Mouse (Mus musculus) liver (tissue): ENCODE results near the gene Atp13a3.
"Not testable (repeated sequence)": the region's sequence is repeated elsewhere in the genome, so short reads cannot be mapped to it uniquely, and the experiment has no call there.

Source experiments
- DNase-seq: peaks from one replicate; pipeline ENCODE4 v3.0.0-alpha.2; 2020; ENCODE audit warnings: mixed read lengths

The Atp13a3 gene

GRCm38 (mm10) chr16:30405925-30406670 lies at the start of gene Atp13a3:
Atp13a3 (minus strand) TSS chr16:30405975.
- no peak for DNase-seq

DNA sequence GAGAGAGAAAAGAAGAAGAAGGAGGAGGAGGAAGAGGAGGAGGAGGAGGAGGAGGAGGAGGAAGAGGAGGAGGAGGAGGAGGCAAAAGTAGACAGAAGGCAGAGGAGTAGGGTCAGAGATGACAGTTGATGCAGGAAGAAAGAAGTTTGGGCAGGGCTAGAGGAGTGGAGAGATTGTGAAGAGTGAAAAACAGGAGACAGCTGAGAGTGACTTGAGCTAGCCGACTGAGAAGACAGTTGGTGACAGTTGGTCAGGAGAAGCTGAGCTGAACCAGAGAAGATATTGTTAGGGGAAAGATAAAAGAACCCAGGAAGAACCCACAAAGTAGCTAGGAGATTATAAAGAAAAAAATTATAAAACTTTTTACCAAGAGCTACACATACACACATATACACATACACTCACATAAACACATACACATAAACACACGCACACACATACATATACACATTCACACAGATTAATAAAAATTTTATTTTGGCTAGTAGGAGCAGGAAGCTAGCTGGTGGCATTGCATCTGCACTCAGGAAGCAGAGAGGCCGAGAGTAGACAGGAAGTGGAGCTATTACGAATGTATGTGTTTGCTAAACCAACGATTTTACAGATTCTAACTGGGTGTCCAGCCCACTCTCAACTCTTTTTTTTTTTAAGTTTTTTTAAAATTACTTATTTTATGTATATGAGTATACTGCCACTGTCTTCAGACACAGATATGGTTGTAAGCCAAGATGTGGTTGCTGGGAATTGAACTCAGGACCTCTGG lies 47.6 kb upstream of the Atp13a3 start:
- DNase-seq, result peak; percentile 27

DNA sequence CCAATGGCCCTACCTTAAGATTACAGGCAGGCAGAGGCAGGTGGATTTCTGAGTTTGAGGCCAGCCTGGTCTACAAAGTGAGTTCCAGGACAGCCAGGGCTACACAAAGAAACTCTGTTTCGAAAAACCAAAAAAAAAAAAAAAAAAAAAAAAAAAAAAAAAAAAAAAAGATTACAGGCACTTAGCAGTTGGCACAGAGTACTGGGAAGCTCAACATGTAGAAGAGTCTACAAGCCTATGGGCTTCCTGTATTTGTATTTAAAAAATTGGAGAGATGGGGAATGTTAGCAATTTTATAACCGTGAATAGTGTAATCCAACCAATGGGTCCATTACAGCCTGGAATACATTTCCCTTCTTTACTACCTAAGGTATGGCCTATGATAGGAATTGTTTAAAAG lies 45.4 kb upstream of the Atp13a3 start:
- DNase-seq, result not testable (repeated sequence)

GRCm38 (mm10) chr16:30449017-30449416 lies 43.2 kb upstream of the Atp13a3 start:
- DNase-seq, result no peak

- no peak for DNase-seq
Measured at GRCm38 (mm10) chr16:30448169-30448568, 42.4 kb upstream of the Atp13a3 start.

DNA sequence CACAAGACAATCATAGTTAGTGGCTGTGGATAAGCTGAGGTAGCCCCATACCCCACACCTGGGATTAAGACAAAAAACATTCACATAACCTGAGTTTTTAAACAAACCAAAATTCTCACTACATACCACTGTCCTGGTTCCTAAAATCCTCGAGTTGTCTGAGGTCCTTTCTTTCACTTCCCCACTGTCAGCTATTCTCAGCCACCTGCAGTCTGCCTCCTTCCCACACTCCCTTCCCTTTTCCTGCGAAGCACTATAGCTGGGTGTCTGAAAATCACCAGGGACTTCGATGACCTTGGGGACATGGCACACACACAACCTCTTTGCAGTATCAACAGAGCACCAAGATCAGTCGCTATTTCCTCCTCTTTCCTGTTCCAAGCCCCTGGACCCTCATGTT lies 41.9 kb upstream of the Atp13a3 start:
- DNase-seq, result no peak

DNA sequence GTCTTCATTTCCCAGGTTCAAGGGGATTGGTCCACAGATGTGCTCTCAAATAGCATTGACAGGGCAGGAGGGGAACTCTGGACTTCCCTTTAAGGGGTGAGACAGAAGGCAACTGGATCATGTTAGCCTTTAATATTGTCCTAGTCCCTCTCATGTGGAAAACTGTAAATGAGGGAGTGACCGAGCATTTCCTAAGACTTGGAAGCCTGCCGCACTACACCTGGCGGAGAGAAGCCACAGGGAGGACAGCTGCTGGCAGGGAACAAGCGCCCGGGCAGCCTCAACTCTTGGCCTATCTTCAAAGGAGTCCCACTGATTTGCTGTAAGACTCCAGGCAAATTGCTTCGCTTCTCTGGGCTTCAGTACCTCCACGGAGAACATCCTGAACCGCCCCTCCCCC lies 37.6 kb upstream of the Atp13a3 start:
- DNase-seq, result no peak

DNA sequence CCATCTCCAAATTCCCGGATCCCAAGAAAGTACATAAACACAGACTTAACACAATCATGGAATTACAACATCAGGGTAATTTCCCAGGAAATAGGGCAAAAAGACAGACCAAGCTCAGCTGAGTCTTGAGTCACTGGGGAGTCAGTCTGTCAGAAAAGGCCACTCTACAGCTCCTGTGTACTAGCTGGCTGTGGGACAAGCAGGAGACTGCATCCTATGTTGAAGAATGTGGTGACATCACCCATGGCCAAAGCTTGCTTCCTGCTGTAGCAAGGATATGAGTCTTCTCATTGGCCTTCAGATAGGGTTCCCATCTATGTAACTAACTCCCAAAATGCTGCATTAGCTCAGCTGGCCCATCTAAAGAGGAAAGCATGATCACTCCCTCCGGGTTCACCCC lies 36.7 kb upstream of the Atp13a3 start:
- DNase-seq, result no peak

DNA sequence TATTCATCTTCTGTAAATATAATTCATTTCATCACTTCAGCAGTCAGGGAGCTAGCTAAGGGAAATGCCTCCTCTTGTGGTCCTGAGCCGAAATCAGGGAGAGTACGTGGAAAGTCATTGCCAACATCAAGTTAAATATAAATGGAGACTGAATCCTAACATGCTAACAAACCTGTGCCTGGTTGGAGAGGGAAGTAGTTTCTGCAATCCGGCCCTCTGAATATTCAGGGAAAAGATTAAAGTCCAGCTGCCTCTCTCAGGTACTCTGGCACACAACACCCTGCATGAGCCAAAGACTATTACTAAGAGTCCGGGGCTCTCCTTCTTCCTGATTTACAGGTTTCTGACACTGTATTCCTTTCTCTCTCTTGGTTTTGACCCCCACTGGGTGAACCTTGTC lies 35.6 kb upstream of the Atp13a3 start:
- DNase-seq, result no peak

DNA sequence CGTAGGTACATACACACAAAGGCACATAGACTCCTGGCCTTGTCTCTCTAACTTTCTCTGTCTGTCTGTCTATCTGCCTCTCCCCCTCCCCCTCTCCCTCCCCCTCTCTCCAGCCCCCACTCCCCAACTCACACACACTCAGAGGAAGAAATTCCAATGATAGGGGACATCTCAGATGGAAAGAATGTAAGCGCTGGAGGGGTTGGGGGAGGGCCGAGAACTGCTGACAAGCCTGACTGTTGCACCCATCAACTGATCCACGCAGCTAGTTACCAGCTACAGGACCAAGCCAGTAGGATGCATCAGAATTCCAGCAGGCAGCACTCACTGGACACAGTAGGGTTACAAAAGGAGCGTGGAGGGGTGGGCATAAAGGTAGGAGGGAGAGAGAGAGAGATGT lies 34.1 kb upstream of the Atp13a3 start:
- DNase-seq, result no peak

GRCm38 (mm10) chr16:30439411-30439810 lies 33.6 kb upstream of the Atp13a3 start:
- DNase-seq, result no peak

GRCm38 (mm10) chr16:30436276-30436675 lies 30.5 kb upstream of the Atp13a3 start:
- no peak for DNase-seq

DNA sequence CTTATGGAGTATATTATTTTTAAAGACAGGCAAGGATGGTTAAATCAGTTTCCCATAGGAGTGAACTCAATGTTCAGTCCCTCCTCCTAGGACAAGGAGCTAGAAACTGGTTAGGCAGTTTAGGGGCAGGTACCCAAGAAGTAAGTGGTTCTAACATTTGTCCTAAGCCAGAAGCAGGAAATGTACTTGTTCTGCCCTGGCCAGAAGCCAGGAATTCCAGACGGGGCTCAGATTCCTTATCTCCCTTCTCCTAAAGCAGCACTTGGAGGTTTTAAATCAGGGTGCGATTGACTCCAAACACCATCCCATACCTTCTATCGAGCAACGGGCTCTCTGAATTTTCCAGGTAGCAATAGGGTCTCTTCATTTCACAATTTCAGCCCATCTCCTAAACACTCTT lies 29.6 kb upstream of the Atp13a3 start:
- no peak for DNase-seq

DNA sequence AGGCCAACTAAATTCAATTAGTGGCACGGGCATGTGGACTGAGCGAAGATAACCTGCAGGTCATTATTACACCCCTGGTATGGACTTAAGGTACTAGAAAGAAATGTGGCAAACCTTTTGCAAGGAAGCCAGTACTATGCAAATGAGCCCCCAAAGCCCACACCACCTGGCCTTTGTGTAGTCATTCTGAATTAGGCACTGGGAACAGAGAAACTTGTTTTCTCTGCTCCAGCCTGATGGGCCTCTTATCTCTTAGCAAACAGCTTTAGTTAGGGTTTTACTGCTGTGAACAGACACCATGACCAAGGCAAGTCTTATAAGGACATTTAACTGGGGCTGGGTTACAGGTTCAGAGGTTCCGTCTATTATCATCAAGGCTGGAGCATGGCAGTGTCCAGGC lies 27.4 kb upstream of the Atp13a3 start:
- no peak for DNase-seq

- DNase-seq, result no peak
Measured at GRCm38 (mm10) chr16:30432111-30432510, 26.3 kb upstream of the Atp13a3 start.

- no peak for DNase-seq
Measured at GRCm38 (mm10) chr16:30430512-30431088, 24.8 kb upstream of the Atp13a3 start.

GRCm38 (mm10) chr16:30428753-30429260 lies 23.0 kb upstream of the Atp13a3 start:
- DNase-seq, result no peak

GRCm38 (mm10) chr16:30427466-30427865 lies 21.7 kb upstream of the Atp13a3 start:
- no peak for DNase-seq

DNA sequence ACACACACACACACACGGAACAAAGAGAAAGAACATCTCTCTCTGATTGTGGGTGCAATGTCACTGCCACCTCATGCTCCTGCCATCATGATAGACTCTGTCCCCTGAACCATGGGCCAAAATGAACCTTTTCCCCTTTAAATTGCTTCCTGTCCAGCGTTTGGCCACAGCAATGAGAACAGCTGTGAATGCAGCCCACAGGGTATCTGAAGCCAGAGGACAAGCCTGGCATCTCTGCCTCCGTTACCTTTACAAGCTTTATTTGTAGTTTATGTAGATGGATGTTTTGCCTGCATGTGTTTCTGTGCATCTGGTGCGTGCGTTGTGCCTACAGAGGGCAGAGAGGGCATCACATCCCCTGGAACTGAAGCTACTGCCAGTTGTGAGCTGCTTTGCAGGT lies 21.2 kb upstream of the Atp13a3 start:
- DNase-seq, result no peak

DNA sequence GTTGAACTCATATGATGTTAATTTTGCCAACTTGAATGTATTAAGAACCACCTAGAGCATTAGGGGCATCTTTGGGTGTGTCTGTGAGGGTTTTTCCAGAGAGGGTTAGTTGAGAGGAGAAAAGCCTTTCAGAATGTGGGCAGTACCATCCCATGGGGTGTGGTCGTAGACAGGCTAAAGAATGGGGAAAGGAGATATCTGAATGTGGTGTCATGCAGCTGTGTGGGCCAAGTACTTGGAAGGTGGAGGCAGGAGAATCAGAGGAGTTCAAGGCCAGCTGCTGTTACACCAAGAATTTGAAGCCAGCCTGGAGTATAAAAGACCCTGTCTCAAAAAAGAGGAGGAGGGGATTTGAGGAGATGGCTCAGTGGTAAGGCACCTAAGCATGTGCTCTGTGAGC lies 20.2 kb upstream of the Atp13a3 start:
- DNase-seq, result peak; percentile 57

GRCm38 (mm10) chr16:30424053-30424452 lies 18.3 kb upstream of the Atp13a3 start:
- DNase-seq, result no peak

DNA sequence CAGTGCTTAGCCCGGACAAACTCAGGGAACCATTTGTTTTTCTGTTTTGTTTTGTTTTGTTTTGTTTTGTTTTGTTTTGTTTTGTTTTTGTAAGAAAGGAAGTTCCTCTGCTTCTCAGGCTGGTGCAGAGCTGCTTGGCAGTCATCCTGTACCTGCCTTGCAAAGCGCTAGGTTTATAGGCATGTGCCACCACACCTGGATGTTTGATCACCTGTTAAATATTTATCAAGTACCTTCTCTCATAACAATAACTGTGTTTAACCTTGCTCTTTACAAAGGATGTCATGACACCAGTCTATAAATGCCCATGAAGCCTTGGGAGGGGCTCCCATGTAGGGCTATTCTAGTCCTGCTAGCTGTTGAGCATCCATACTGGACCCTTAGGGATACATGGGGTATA lies 10.9 kb upstream of the Atp13a3 start:
- DNase-seq, result no peak

DNA sequence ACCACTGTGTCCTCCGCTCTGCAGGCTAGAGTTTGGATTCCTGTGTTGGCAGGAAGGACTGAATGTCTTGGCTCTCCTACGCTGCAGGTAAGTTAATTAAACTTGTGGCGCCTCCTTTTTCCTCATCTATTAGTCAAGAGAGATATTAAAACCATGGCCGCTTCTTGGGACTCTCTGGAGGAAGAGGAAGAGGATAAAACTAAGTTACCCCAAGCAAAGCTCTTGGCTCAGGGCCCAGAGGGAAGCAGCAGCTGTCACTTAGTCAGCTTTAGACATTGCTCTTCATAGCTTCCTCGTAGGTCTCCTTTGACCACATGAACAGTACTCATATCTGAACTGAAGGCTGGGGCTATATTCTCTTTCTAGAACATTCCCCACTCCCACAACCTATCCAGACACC lies 10.5 kb upstream of the Atp13a3 start:
- DNase-seq, result no peak

- DNase-seq, result no peak
Measured at GRCm38 (mm10) chr16:30412680-30413079, 6.9 kb upstream of the Atp13a3 start.
